Mouse (Mus musculus): ENCODE data around the gene Mcub. TPM values are rescaled to one million over a fixed set of nuclear protein-coding genes. Genes with fewer than 3 reads are reported as not detected.

Mcub gene
- polyA plus RNA-seq, 1 experiment from 2014 or later: 12.4 TPM

DNA sequence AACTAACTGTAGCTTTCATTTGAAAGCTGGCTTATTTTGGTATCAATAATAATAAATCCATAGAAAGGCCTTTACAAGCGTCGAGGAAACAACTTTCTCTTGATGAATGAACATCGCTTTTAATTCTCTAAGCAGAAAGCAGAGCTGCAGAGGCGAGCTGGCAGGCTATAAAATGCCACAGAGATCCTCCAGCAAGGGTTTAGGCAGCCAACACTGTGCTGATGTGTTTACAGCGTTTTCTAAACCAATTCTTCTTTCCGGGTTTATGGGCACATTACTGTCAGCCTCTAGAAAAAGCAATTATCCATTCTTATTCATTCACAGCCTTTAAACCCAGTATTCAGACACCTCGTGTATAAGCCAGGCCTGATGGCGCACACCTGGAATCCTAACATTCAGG is 7.5 kb downstream of the Mcub start:
- POLR2A ChIA-PET: no interaction called here
- CTCF ChIA-PET: interaction anchor here (1.0 kb wide), 1 partner anchor 23 kb away, joined by 3 read pairs; no protein-coding TSS in a partner anchor
- in situ Hi-C loops (cut with MboI; ENCODE audit: low pct_unique_long_range_greater_than_20kb): no loop called here
- TF ChIP-seq CTCF (IDR thresholded peaks at IDR 0.05): no peak
- DNase-seq (ENCODE audit: low read depth, low spot score) (no peak), ATAC-seq (no peak)
- no peaks in the 10 kb centered on the region for H3K27me3 ChIP-seq

DNA sequence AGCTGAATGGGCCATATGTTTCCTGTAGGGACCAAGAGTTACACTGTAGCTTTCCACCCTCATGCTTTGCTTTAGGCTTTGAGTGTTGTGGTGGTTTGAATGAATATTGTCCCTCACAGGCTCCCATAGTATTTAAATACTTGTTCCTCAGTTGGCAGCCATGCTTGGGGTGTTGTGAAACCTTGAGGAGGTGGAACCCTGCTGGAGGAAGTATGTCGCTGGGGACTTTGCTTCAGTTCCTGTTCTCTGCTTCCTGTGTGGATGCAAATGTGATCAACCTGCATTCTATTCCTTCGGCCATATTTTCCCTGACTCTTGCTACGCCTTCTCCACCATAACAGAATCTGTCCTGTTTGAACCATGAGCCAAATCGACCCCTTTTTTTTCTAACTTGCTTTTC is 16.7 kb downstream of the Mcub start:
- no peak for TF ChIP-seq CTCF (IDR thresholded peaks at IDR 0.05)
- in situ Hi-C loops (cut with MboI; ENCODE audit: low pct_unique_long_range_greater_than_20kb): no loop called here
- ATAC-seq: no peak
- DNase-seq (ENCODE audit: low read depth, low spot score): no peak
- CTCF ChIA-PET: no interaction called here
- no peaks in the 10 kb centered on the region for H3K27me3 ChIP-seq
- POLR2A ChIA-PET: no interaction called here

DNA sequence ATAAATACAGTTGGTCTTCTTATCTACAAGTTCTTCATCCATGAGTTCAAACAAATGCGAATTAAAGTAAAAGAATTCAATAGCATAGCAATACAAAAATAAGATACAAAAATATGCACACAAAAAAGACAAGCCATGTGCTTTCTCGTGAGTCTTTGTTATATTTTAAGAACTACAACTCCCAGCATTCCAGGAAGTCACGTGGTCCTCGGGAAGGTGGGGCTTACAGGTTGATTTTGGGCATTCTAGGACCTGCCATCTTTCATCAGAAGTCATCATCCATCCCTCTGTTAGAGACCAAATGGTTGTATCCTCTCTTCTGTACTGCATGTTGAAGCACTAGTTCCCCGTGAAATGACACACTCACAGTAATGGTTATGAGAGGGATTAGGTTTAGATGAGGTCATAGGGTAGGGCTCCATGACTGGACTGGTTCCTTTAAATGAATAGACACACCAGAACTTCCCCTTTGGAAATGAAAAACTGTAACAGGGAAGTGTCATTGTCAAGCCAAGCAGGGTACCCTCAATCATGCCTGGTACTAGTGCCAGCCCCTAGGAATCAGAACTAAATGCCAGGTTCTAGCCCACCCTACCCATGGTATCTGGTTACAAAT is 20.7 kb downstream of the Mcub start:
- no peak for DNase-seq (ENCODE audit: low read depth, low spot score)
- no peak for TF ChIP-seq CTCF (IDR thresholded peaks at IDR 0.05)
- H3K27me3 ChIP-seq: no peaks in the 10 kb centered on the region
- ChIA-PET POLR2A (no interaction called here), CTCF (no interaction called here)
- no peak for ATAC-seq
- in situ Hi-C loops (cut with MboI; ENCODE audit: low pct_unique_long_range_greater_than_20kb): no loop called here

DNA sequence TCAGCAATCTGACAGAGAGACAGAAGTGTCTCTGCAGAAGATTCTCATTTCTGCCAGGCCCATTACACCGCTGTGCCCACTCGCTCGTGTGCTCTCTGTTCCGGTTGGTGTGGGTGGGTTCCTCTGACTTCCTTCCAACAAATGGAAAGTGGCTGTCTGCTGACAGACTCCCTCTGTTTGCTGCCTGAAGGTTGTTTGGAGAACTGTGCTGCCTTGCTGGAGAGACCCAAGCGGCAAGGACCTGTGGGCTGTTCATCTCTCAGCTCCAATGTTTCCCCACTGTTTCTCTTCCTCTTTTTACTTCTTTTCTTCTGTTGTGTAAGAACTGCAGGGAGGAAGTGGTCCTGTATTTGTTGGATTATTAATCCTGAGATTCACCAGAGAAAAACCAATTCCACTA is 21.6 kb downstream of the Mcub start:
- ChIA-PET POLR2A (interaction anchor here (0.5 kb wide), 1 partner anchor 603 kb away, joined by 6 read pairs; no protein-coding TSS in a partner anchor), CTCF (no interaction called here)
- DNase-seq (ENCODE audit: low read depth, low spot score): no peak
- H3K27me3 ChIP-seq: no peaks in the 10 kb centered on the region
- TF ChIP-seq CTCF (IDR thresholded peaks at IDR 0.05): no peak
- in situ Hi-C loops (cut with MboI; ENCODE audit: low pct_unique_long_range_greater_than_20kb): no loop called here
- no peak for ATAC-seq

DNA sequence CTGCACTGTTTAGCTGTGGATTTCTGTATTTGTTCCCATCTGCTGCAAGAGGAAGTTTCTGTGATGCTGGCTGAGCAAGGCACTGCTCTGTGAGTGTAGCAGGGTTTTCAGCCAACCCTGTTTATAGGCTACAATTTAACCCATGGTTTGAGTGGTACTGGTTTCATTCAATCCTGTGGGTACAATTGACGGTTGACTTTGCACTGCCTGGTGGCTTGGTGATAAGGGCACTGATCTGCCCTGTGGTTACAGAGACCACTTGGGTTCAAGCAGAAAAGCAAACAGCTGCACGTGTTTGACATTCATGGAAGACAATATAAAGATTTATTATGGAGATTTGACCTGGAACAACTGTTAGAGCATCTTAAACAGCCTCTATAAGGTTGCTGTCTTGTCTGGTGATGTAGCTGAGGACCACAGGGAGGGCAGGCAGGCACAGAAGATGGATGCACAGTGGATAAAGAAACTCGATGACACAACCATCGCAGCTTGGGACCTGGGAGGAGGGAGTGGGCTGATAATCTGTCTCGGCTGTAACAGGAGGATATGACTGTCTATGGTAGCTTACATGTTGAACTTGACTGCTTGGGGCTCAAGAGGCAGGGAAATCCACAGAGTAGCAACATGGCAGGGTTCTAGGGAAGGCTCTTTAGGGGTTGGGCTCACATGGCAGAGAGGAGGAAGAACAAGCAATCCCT is 23.6 kb downstream of the Mcub start:
- ChIA-PET POLR2A (no interaction called here), CTCF (interaction anchor here (0.6 kb wide), 1 partner anchor 20 kb away, joined by 3 read pairs; no protein-coding TSS in a partner anchor)
- no peak for ATAC-seq
- no peak for DNase-seq (ENCODE audit: low read depth, low spot score)
- in situ Hi-C loops (cut with MboI; ENCODE audit: low pct_unique_long_range_greater_than_20kb): no loop called here
- TF ChIP-seq CTCF (IDR thresholded peaks at IDR 0.05): no peak
- no peaks in the 10 kb centered on the region for H3K27me3 ChIP-seq

DNA sequence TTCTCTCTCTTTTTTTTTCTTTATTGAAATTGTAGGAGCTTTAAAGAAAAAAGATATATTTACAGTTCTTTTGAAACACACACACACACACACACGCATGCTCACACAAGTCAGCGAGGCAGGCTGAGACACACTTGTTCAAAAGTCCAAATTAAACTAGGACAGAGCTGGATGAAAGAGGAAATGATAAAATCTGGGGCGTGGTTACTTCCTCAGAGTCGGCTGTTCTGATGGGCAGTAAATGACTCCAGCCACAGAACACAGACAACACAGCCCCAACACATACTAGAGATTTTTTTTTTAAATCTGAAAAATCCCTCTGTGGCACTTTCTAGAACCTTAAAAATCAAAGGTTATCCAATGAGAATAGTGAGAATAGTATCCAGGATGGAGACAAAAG is 26.2 kb downstream of the Mcub start:
- no peak for TF ChIP-seq CTCF (IDR thresholded peaks at IDR 0.05)
- DNase-seq (ENCODE audit: low read depth, low spot score): no peak
- in situ Hi-C loops (cut with MboI; ENCODE audit: low pct_unique_long_range_greater_than_20kb): no loop called here
- no peaks in the 10 kb centered on the region for H3K27me3 ChIP-seq
- CTCF ChIA-PET: interaction anchor here (0.6 kb wide), 1 partner anchor 14 kb away, joined by 3 read pairs; no protein-coding TSS in a partner anchor
- ATAC-seq: no peak
- POLR2A ChIA-PET: no interaction called here

DNA sequence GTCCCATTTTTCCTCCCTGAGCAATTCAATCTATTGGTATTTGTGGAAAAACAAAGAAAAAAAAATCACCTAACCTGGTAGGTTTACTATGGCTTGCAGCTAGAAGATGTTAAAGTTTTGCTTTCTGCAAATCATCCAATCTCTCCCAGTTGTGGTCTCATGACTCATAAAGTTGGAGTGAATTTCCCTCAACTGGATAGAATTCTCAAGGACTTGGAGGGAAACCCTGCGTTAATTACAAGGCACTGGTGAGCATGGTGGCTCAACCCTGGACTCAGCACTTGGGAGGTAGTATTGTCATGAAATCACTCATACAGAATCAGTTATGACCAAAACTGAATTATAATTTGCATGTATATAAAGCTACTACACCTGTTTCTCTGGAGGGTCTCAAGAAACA is 28.7 kb downstream of the Mcub start:
- ATAC-seq: peak; percentile 48
- in situ Hi-C loops (cut with MboI; ENCODE audit: low pct_unique_long_range_greater_than_20kb): no loop called here
- POLR2A ChIA-PET: no interaction called here

DNA sequence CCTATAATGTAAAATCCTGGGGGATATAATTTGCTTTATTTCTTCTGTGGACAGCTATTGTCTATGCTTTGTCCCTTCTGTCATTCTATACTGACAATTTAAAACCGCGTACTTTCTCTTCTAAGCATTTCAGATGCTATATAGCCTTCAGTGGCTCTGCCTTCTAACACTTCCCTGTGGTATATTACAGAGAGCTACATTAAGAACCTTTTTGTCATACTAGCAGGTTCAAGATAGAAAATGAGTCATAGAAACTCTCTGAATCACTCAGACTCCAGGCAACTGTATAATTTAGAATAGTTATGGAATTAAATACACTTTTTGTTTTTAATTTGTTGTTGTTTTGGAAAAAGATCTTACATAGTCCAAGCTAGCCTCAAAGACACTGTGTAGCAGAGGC is 29.2 kb downstream of the Mcub start:
- TF ChIP-seq CTCF (IDR thresholded peaks at IDR 0.05): no peak
- DNase-seq (ENCODE audit: low read depth, low spot score): no peak
- POLR2A ChIA-PET: interaction anchor here (0.7 kb wide), 1 partner anchor 53 kb away, joined by 3 read pairs; no protein-coding TSS in a partner anchor
- no peak for ATAC-seq
- in situ Hi-C loops (cut with MboI; ENCODE audit: low pct_unique_long_range_greater_than_20kb): no loop called here
- CTCF ChIA-PET: interaction anchor here (0.6 to 2.1 kb wide), 9 partner anchors 10 to 114 kb away, joined by 3 to 8 read pairs (median 3); partner anchors contain the start of gene Mcub
- H3K27me3 ChIP-seq: no peaks in the 10 kb centered on the region

More for the DNA sequence above, 28.7 kb downstream of the Mcub start:
- peak; percentile 54 for DNase-seq (ENCODE audit: low read depth, low spot score)
- no peak for TF ChIP-seq CTCF (IDR thresholded peaks at IDR 0.05)
- H3K27me3 ChIP-seq: no peaks in the 10 kb centered on the region
- CTCF ChIA-PET: interaction anchor here (0.8 to 2.1 kb wide), 6 partner anchors 10 to 113 kb away, joined by 3 to 8 read pairs (median 4); partner anchors contain the start of gene Mcub

DNA sequence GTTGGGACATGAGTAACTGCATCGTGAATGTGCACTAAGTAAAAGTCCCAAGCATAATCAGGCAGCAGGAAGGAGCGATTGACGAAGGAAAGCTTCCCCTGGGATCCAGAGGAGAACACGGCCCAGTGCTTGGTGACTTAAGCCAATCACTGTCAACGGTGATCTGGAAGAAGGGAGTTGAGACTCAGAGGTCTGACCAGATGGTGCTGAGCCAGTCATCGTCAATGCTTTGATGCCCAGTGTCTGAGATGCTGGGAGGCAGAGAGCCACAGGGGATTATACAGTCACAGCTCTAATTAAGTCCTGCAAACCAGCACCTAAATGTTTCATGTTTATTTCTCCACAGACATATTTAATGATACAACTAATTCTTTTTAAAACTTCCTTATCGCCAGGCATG is 30.9 kb downstream of the Mcub start:
- ChIA-PET CTCF (interaction anchor here (2.1 kb wide), 1 partner anchor 32 kb away, joined by 8 read pairs; the partner anchor contains the start of gene Mcub), POLR2A (interaction anchor here (0.6 to 0.8 kb wide), 2 partner anchors 15 to 31 kb away, joined by 3 to 4 read pairs; partner anchors contain the start of gene Mcub)
- no peaks in the 10 kb centered on the region for H3K27me3 ChIP-seq
- TF ChIP-seq CTCF (IDR thresholded peaks at IDR 0.05): no peak
- in situ Hi-C loops (cut with MboI; ENCODE audit: low pct_unique_long_range_greater_than_20kb): no loop called here
- DNase-seq (ENCODE audit: low read depth, low spot score) (no peak), ATAC-seq (no peak)

DNA sequence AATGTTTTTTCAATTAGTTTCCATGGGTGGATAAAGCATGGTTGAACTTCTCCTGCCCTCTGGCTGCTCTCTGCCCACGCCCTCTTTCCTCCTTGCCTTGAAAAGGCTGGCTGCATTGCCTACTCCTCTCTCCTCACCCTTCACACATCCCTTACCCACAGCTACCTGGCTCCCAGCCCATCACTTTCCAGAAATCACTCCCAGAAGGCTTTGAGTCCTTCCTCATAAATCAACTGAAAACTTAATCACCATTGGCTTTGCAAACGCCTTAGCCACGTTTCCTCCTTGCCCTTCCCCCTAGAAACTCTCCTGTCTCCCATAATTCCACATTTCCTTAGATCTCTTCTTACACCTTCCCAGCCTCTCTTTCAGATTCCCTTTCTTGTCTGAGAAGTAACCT is 32.2 kb downstream of the Mcub start:
- no peak for TF ChIP-seq CTCF (IDR thresholded peaks at IDR 0.05)

DNA sequence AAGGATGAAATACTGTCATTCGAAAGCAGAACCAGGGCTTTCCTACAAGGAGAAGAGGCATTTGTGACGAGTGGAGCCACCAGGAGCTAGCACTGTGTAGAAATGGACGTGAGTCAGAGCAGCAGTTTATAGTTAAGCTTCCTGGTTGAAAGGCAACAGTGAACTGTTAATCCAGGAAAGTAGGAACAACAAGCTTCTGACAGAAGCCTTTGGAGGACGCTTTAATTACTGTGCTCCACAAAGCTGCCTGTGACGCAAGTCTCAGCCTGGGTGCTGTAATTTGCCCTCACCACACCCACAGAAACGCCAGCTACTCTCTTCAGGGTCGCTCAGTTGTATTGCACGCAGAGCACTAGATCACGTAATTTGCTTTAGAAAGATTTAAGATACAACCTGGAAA is 33.4 kb downstream of the Mcub start:
- ChIA-PET CTCF (interaction anchor here (0.9 to 1.1 kb wide), 3 partner anchors 17 to 142 kb away, joined by 3 to 5 read pairs (median 3); no protein-coding TSS in a partner anchor), POLR2A (no interaction called here)
- in situ Hi-C loops (cut with MboI; ENCODE audit: low pct_unique_long_range_greater_than_20kb): no loop called here
- TF ChIP-seq CTCF (IDR thresholded peaks at IDR 0.05): peak; percentile 5
- ATAC-seq: peak; percentile 80
- no peaks in the 10 kb centered on the region for H3K27me3 ChIP-seq
- DNase-seq (ENCODE audit: low read depth, low spot score): peak; percentile 34

More for the DNA sequence above, 32.2 kb downstream of the Mcub start:
- H3K27me3 ChIP-seq: no peaks in the 10 kb centered on the region
- ChIA-PET CTCF (interaction anchor here (0.7 to 1.0 kb wide), 4 partner anchors 17 to 142 kb away, joined by 3 read pairs; no protein-coding TSS in a partner anchor), POLR2A (interaction anchor here (0.6 kb wide), 1 partner anchor 1025 kb away, joined by 3 read pairs; no protein-coding TSS in a partner anchor)
- ATAC-seq (peak; percentile 45), DNase-seq (ENCODE audit: low read depth, low spot score) (peak; percentile 51)
- in situ Hi-C loops (cut with MboI; ENCODE audit: low pct_unique_long_range_greater_than_20kb): no loop called here

Measured in Patski (cell line).